Mouse (Mus musculus): ENCODE measurements around the gene Col27a1.

The Col27a1 gene

DNA sequence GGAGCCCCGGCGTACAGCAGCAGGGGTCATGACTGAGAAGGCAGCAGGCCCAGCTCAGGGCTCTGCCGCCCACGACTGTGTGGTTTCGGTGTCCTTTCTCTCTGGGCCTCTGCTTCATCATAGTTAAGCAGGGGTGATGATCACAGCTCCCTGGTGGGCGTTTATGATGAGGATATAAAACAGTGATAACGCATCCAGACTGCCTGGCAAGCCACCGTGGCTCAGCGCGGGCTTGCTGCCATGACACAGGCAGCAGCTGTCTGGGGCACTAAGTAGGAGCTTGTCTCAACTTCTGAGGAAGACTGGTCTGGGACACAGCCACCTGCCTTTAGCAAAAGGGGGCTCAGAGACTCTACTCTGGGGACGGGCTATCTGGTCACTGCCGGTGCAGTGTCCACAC is 169.7 kb downstream of the Col27a1 start:
- no peak for DNase-seq

DNA sequence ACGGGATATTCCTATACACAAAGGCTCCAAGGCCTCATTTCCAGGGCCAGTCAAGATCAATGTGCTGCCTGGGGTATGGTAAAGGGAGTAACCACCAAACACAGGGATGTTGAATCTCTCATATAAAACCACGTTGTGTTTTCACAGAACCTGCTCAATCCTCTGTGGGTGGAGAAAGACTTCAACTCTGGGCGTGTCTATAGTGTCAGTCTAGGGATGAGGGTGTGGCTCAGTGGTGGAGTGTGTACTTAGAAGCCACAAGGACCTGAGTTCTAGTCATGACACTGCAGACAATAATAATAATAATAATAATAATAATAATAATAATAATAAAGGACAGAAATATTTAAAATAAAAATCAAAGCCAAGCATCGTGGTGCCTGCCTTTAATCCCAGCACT is 170.5 kb downstream of the Col27a1 start:
- DNase-seq = no peak
